Mouse (Mus musculus) G1E (cell line): ENCODE results near the gene Senp5. TPM values are rescaled to one million over a fixed set of nuclear protein-coding genes. Genes with fewer than 3 reads are reported as not detected.

Experiments
- ATAC-seq: 2 replicates; pipeline ENCODE4 v1.8.0; 2016; ENCODE audit warnings: mild to moderate bottlenecking; ENCODE audit not compliant: insufficient number of reproducible peaks, poor library complexity, low FRiP score, severe bottlenecking; ENCODE audit errors: extremely low read depth
- DNase-seq: peaks from one replicate; pipeline ENCODE4 v3.0.0; 2012; ENCODE audit warnings: low spot score
- H3K27me3 ChIP-seq: 2 replicates; pipeline ENCODE4 v1.6.1; 2012; ENCODE audit warnings: mild to moderate bottlenecking, low read length, inconsistent platforms; ENCODE audit not compliant: insufficient read depth
- H3K36me3 ChIP-seq: replicated peaks from 2 replicates; pipeline ENCODE3; 2012; ENCODE audit warnings: mild to moderate bottlenecking, inconsistent platforms
- H3K4me1 ChIP-seq: 2 replicates; pipeline ENCODE4 v1.6.1; 2012; ENCODE audit warnings: low read depth, low read length, inconsistent platforms, mixed read lengths; ENCODE audit not compliant: insufficient read depth
- H3K4me3 ChIP-seq: 2 replicates; pipeline ENCODE4 v1.5.1; 2012; ENCODE audit warnings: low read depth, mild to moderate bottlenecking, inconsistent platforms, low read length, moderate library complexity, mixed read lengths
- H3K9me3 ChIP-seq: replicated peaks from 2 replicates; pipeline ENCODE4 v1.6.1; 2012; ENCODE audit warnings: inconsistent platforms
- CTCF ChIP-seq: IDR thresholded peaks from 2 replicates; pipeline ENCODE4 v1.5.1; 2012; ENCODE audit warnings: low read depth, low read length, inconsistent platforms, mixed read lengths
- GATA1 ChIP-seq: IDR thresholded peaks from 2 replicates; pipeline ENCODE4 v1.6.1; 2012; ENCODE audit warnings: borderline replicate concordance, low read length, inconsistent platforms, mixed read lengths
- GATA2 ChIP-seq: IDR thresholded peaks from 2 replicates; pipeline ENCODE4 v1.6.1; 2012; ENCODE audit warnings: low read depth, low read length, inconsistent platforms, borderline replicate concordance
- POLR2AphosphoS5 ChIP-seq: IDR thresholded peaks from 2 replicates; pipeline ENCODE4 v1.6.1; 2012; ENCODE audit warnings: low read depth, low read length, inconsistent platforms; ENCODE audit not compliant: insufficient replicate concordance
- TAL1 ChIP-seq: conservative IDR thresholded peaks from 2 replicates; pipeline ENCODE4 v1.6.1; 2012; ENCODE audit warnings: low read depth, low read length, inconsistent platforms, mixed read lengths
- polyA plus RNA-seq: library from polyadenylated mRNA; stranded (reverse); fragments of >175 nt; gene quantifications from 2 replicates; pipeline ENCODE4 v1.2.3, GENCODE M21; 2012
- total RNA-seq, 2 experiments: library from RNA; stranded (forward) in 1 of 2; stranded (reverse) in 1 of 2; fragments of 200-1000 nt in 1 of 2; fragments of >200 nt in 1 of 2; fragmentation: Nextera tagmentation in 1 of 2; gene quantifications; 2 replicates each; pipeline ENCODE4 v1.2.3; 2014 to 2017

Senp5 gene
- total and polyA plus RNA-seq, 3 experiments, result 4.6 to 36.2 (median 25.3) TPM

- Histone ChIP-seq H3K27me3 (peaks cover 23% of the 10 kb centered on the region), H3K4me1 (no peaks in the 10 kb centered on the region), H3K36me3 (no peaks in the 10 kb centered on the region), H3K9me3 (no peaks in the 10 kb centered on the region), H3K4me3 (no peak overlapping the region)
- DNase-seq (no peak), ATAC-seq (no peak)
- no peak for TF ChIP-seq GATA1
- TF ChIP-seq CTCF, result no peak
- TF ChIP-seq GATA2, result no peak
- TF ChIP-seq POLR2AphosphoS5, result no peak
- TF ChIP-seq TAL1, result no peak
Observed at GRCm38 (mm10) chr16:31910281-31910847, 92.7 kb downstream of the Senp5 start.

Other genes starting within 250 kb of the Senp5 start
- gene Meltf, start 124.5 kb downstream of the Senp5 start, total RNA-seq (2014; fragmentation: Nextera tagmentation), result not detected in 2 replicates
- 0.05 and 0.12 TPM in 2 replicates for gene Meltf, start 124.5 kb downstream of the Senp5 start, total RNA-seq (2017)
- not detected in 2 replicates for gene Meltf, start 124.5 kb downstream of the Senp5 start, polyA plus RNA-seq
- gene Pigz, start 69.4 kb downstream of the Senp5 start, total RNA-seq (2014; fragmentation: Nextera tagmentation), result not detected in 2 replicates
- gene Pigz, start 69.4 kb downstream of the Senp5 start, total RNA-seq (2017), result 0.12 and 0.16 TPM in 2 replicates
- gene Pigz, start 69.4 kb downstream of the Senp5 start, polyA plus RNA-seq, result not detected in 2 replicates
- 11.7 and 16.6 TPM in 2 replicates for gene 0610012G03Rik, start 54.8 kb downstream of the Senp5 start, total RNA-seq (2014; fragmentation: Nextera tagmentation)
- 25.2 and 44.0 TPM in 2 replicates for gene 0610012G03Rik, start 54.8 kb downstream of the Senp5 start, total RNA-seq (2017)
- 69.4 and 101 TPM in 2 replicates for gene 0610012G03Rik, start 54.8 kb downstream of the Senp5 start, polyA plus RNA-seq
- 33.9 and 38.7 TPM in 2 replicates for gene Ncbp2, start 54.8 kb downstream of the Senp5 start, total RNA-seq (2014; fragmentation: Nextera tagmentation)
- 52.5 and 64.4 TPM in 2 replicates for gene Ncbp2, start 54.8 kb downstream of the Senp5 start, total RNA-seq (2017)
- 102 and 110 TPM in 2 replicates for gene Ncbp2, start 54.8 kb downstream of the Senp5 start, polyA plus RNA-seq
- 59.0 and 63.4 TPM in 2 replicates for gene Pak2, start 76.1 kb upstream of the Senp5 start, total RNA-seq (2014; fragmentation: Nextera tagmentation)
- 38.5 and 45.6 TPM in 2 replicates for gene Pak2, start 76.1 kb upstream of the Senp5 start, total RNA-seq (2017)
- 37.6 and 44.5 TPM in 2 replicates for gene Pak2, start 76.1 kb upstream of the Senp5 start, polyA plus RNA-seq
- gene Pigx, start 96.5 kb upstream of the Senp5 start, total RNA-seq (2014; fragmentation: Nextera tagmentation), result 29.9 and 38.5 TPM in 2 replicates
- gene Pigx, start 96.5 kb upstream of the Senp5 start, total RNA-seq (2017), result 35.6 and 38.9 TPM in 2 replicates
- gene Pigx, start 96.5 kb upstream of the Senp5 start, polyA plus RNA-seq, result 16.7 and 19.2 TPM in 2 replicates
- gene Cep19, start 96.5 kb upstream of the Senp5 start, total RNA-seq (2014; fragmentation: Nextera tagmentation), result 9.3 and 12.4 TPM in 2 replicates
- gene Cep19, start 96.5 kb upstream of the Senp5 start, total RNA-seq (2017), result 21.5 and 25.1 TPM in 2 replicates
- gene Cep19, start 96.5 kb upstream of the Senp5 start, polyA plus RNA-seq, result 3.7 and 4.6 TPM in 2 replicates
- 88.7 and 94.5 TPM in 2 replicates for gene Nrros, start 162.3 kb upstream of the Senp5 start, total RNA-seq (2014; fragmentation: Nextera tagmentation)
- gene Nrros, start 162.3 kb upstream of the Senp5 start, total RNA-seq (2017), result 101 and 123 TPM in 2 replicates
- 104 and 127 TPM in 2 replicates for gene Nrros, start 162.3 kb upstream of the Senp5 start, polyA plus RNA-seq
- not detected in 2 replicates for gene Bex6, start 176.5 kb upstream of the Senp5 start, total RNA-seq (2014; fragmentation: Nextera tagmentation)
- gene Bex6, start 176.5 kb upstream of the Senp5 start, total RNA-seq (2017), result not detected in 2 replicates
- not detected in 2 replicates for gene Bex6, start 176.5 kb upstream of the Senp5 start, polyA plus RNA-seq
- gene Fbxo45, start 243.9 kb upstream of the Senp5 start, total RNA-seq (2014; fragmentation: Nextera tagmentation), result 15.7 and 18.8 TPM in 2 replicates
- 25.6 and 29.8 TPM in 2 replicates for gene Fbxo45, start 243.9 kb upstream of the Senp5 start, total RNA-seq (2017)
- 5.9 and 6.1 TPM in 2 replicates for gene Fbxo45, start 243.9 kb upstream of the Senp5 start, polyA plus RNA-seq
- gene Wdr53, start 243.9 kb upstream of the Senp5 start, total RNA-seq (2014; fragmentation: Nextera tagmentation), result 9.9 and 15.4 TPM in 2 replicates
- gene Wdr53, start 243.9 kb upstream of the Senp5 start, total RNA-seq (2017), result 24.9 and 26.3 TPM in 2 replicates
- gene Wdr53, start 243.9 kb upstream of the Senp5 start, polyA plus RNA-seq, result 13.5 and 14.2 TPM in 2 replicates